Mouse (Mus musculus): ENCODE results near the gene Rtl5. TPM values are rescaled to one million over a fixed set of nuclear protein-coding genes. Genes with fewer than 3 reads are reported as not detected.

Rtl5 gene
- polyA plus RNA-seq, 1 experiment from 2014 or later: 2.1 TPM

GRCm38 (mm10) chrX:102019471-102020240 lies 51.4 kb downstream of the Rtl5 start:
- no peaks in the 10 kb centered on the region for H3K9me3 ChIP-seq (replicated peaks; ENCODE audit: low read length)
- no peak for DNase-seq (ENCODE audit: low spot score)
- no peaks in the 10 kb centered on the region for H3K36me3 ChIP-seq (ENCODE audit: insufficient read depth, low read length)
- no peak for TF ChIP-seq CTCF (IDR thresholded peaks at IDR 0.05; ENCODE audit: low read depth)
- H3K9ac ChIP-seq (ENCODE audit: low read depth, low read length): no peak overlapping the region
- no peaks in the 10 kb centered on the region for H3K4me1 ChIP-seq (replicated peaks; ENCODE audit: insufficient read depth, low read length)
- no peak overlapping the region for H3K27ac ChIP-seq
- no peak for ATAC-seq (replicated peaks; ENCODE audit: low FRiP score, low read depth)
- no peak overlapping the region for H3K4me3 ChIP-seq (replicated peaks; ENCODE audit: low read depth, low read length)
- H3K27me3 ChIP-seq (ENCODE audit: insufficient read depth, low read length): no peaks in the 10 kb centered on the region
- 0 out of 2 replicates have a peak overlapping the region, but pooled peaks have one; percentile 10 for H3K4me2 ChIP-seq (ENCODE audit: low read length)
- 67% methylated on average over 7 of the region's 7 CpGs for WGBS

- peak overlapping the region; percentile 25; the same call in 1 of the 2 replicates for H3K4me2 ChIP-seq (ENCODE audit: low read length)
- DNase-seq (ENCODE audit: low spot score) (peak; percentile 50), ATAC-seq (replicated peaks; ENCODE audit: low FRiP score, low read depth) (no peak)
- no peak overlapping the region for H3K4me3 ChIP-seq (replicated peaks; ENCODE audit: low read depth, low read length)
- H3K27ac ChIP-seq: no peak overlapping the region
- H3K27me3 ChIP-seq (ENCODE audit: insufficient read depth, low read length): no peaks in the 10 kb centered on the region
- H3K4me1 ChIP-seq (replicated peaks; ENCODE audit: insufficient read depth, low read length): no peaks in the 10 kb centered on the region
- no peaks in the 10 kb centered on the region for H3K9me3 ChIP-seq (replicated peaks; ENCODE audit: low read length)
- no peak overlapping the region for H3K9ac ChIP-seq (ENCODE audit: low read depth, low read length)
- WGBS: 39% methylated on average over 3 of the region's 3 CpGs
- H3K36me3 ChIP-seq (ENCODE audit: insufficient read depth, low read length): no peaks in the 10 kb centered on the region
- TF ChIP-seq CTCF (IDR thresholded peaks at IDR 0.05; ENCODE audit: low read depth): no peak
Observed at GRCm38 (mm10) chrX:102018890-102019289, 52.2 kb downstream of the Rtl5 start.

- no peaks in the 10 kb centered on the region for H3K36me3 ChIP-seq (ENCODE audit: insufficient read depth, low read length)
- H3K27ac ChIP-seq: no peak overlapping the region; the same call in 1 of the 2 replicates
- TF ChIP-seq CTCF (IDR thresholded peaks at IDR 0.05; ENCODE audit: low read depth): no peak
- H3K4me2 ChIP-seq (ENCODE audit: low read length): 0 out of 2 replicates have a peak overlapping the region, but pooled peaks have one; percentile 16
- H3K4me3 ChIP-seq (replicated peaks; ENCODE audit: low read depth, low read length): no peak overlapping the region
- no peaks in the 10 kb centered on the region for H3K4me1 ChIP-seq (replicated peaks; ENCODE audit: insufficient read depth, low read length)
- ATAC-seq (replicated peaks; ENCODE audit: low FRiP score, low read depth) (no peak), DNase-seq (ENCODE audit: low spot score) (peak; percentile 21)
- no peaks in the 10 kb centered on the region for H3K9me3 ChIP-seq (replicated peaks; ENCODE audit: low read length)
- 54% methylated on average over 9 of the region's 9 CpGs for WGBS
- no peaks in the 10 kb centered on the region for H3K27me3 ChIP-seq (ENCODE audit: insufficient read depth, low read length)
- H3K9ac ChIP-seq (ENCODE audit: low read depth, low read length): no peak overlapping the region
Observed at GRCm38 (mm10) chrX:102017213-102017923, 53.7 kb downstream of the Rtl5 start.

Other genes starting within 250 kb of the Rtl5 start
- 4.9 and 5.5 TPM in 2 replicates for gene Nhsl2, start 221.9 kb downstream of the Rtl5 start, polyA plus RNA-seq (2015; fragmentation: Nextera tagmentation; extraction: Ambion mirVana)
- gene Pin4, start 48.1 kb upstream of the Rtl5 start, polyA plus RNA-seq (2015; fragmentation: Nextera tagmentation; extraction: Ambion mirVana): 61.2 and 70.1 TPM in 2 replicates
- 4.2 and 5.6 TPM in 2 replicates for gene Ercc6l, start 85.8 kb upstream of the Rtl5 start, polyA plus RNA-seq (2015; fragmentation: Nextera tagmentation; extraction: Ambion mirVana)
- 882 and 968 TPM in 2 replicates for gene Rps4x, start 118.1 kb upstream of the Rtl5 start, polyA plus RNA-seq (2015; fragmentation: Nextera tagmentation; extraction: Ambion mirVana)
- gene Cited1, start 180.9 kb upstream of the Rtl5 start, polyA plus RNA-seq (2015; fragmentation: Nextera tagmentation; extraction: Ambion mirVana): 120 TPM in 2 replicates